Mouse (Mus musculus): ENCODE measurements around the gene Slit2. TPM values are rescaled to one million over a fixed set of nuclear protein-coding genes. Genes with fewer than 3 reads are reported as not detected.

The Slit2 gene
- polyA plus RNA-seq, 1 experiment from 2014 or later: 24.0 TPM

DNA sequence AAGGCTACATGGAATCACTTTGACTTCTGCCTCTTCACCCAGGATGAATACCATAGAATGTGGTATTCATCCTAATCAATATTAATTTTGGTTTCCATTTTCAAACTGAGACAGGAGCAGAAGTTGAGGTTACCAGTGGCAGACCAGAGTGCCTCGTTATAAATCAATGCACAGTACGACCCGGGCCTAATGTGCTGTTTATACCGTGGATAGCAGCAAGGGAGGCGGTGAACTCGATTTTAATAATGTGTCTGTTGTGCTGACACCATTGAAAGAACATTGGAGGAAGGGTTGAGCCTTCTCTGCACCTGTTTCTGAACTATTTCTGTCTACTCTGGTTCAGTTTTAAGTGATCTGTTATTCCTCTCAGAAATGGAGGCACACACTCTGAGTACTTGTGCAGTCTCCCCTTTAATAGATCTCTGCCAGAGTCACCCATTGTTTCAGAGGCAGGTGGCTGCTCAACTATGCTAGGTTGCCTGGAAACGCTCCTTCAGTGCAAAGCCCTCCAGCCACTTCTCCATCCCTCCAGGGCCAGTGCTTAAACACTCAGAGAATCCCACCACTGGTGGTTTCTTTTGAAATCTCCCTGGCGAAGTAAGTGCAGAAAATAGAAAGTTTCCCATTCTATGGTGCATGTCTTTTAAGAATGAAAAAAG is 98.4 kb downstream of the Slit2 start:
- 71% methylated on average over 8 of the region's 8 CpGs for WGBS
- no peak overlapping the region for H3K27ac ChIP-seq

GRCm38 (mm10) chr5:48113400-48113799 is 130.5 kb downstream of the Slit2 start:
- Histone ChIP-seq H3K4me1 (replicated peaks) (no peaks in the 10 kb centered on the region), H3K36me3 (no peaks in the 10 kb centered on the region), H3K4me3 (replicated peaks) (no peak overlapping the region), H3K9me3 (no peaks in the 10 kb centered on the region), H3K27me3 (replicated peaks) (no peaks in the 10 kb centered on the region), H3K9ac (no peak overlapping the region), H3K4me2 (replicated peaks) (no peak overlapping the region), H3K27ac (no peak overlapping the region)
- 28% methylated on average over 1 of the region's 1 CpGs for WGBS
- no peak for ATAC-seq

More for the DNA sequence above, 98.4 kb downstream of the Slit2 start:
- H3K9ac ChIP-seq: no peak overlapping the region
- H3K9me3 ChIP-seq: no peaks in the 10 kb centered on the region
- no peaks in the 10 kb centered on the region for H3K4me1 ChIP-seq (replicated peaks)
- H3K4me3 ChIP-seq (replicated peaks): no peak overlapping the region
- no peaks in the 10 kb centered on the region for H3K36me3 ChIP-seq
- H3K4me2 ChIP-seq (replicated peaks): no peak overlapping the region
- no peaks in the 10 kb centered on the region for H3K27me3 ChIP-seq (replicated peaks)
- ATAC-seq: no peak

DNA sequence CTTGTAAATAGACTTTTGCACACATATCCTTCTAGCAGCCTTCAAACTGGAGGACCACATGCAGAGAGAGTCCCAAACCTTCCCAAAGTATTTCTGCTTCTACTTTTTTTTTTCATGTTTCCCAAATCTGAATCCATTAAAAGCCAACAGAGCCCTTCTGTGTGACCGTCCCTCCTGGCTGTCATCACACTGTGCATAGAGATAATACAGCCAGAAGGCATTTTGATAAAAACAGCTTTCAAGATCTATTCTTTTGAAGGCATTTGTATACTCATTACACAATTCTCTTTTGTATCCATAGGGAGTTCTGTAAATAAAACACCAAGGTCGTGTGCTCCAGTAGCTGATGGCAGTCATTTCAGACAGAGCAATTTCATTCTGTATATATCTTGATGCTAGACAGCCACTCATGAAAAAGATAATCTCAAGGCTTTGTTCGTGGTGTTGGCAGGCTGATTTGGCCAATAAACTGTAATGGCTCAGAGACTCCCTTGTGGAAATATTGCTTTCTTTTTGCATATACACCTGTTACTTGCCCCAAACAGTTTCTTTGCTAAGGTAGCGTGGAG is 132.1 kb downstream of the Slit2 start:
- Histone ChIP-seq H3K4me3 (replicated peaks) (no peak overlapping the region), H3K9ac (no peak overlapping the region), H3K4me2 (replicated peaks) (no peak overlapping the region), H3K27me3 (replicated peaks) (no peaks in the 10 kb centered on the region), H3K27ac (no peak overlapping the region), H3K36me3 (no peaks in the 10 kb centered on the region), H3K9me3 (no peaks in the 10 kb centered on the region), H3K4me1 (replicated peaks) (no peaks in the 10 kb centered on the region)
- WGBS: 41% methylated on average over 4 of the region's 4 CpGs
- no peak for ATAC-seq

- Histone ChIP-seq H3K9me3 (no peaks in the 10 kb centered on the region), H3K4me1 (replicated peaks) (no peaks in the 10 kb centered on the region), H3K27ac (no peak overlapping the region), H3K27me3 (replicated peaks) (no peaks in the 10 kb centered on the region), H3K4me2 (replicated peaks) (no peak overlapping the region), H3K4me3 (replicated peaks) (no peak overlapping the region), H3K9ac (no peak overlapping the region), H3K36me3 (no peaks in the 10 kb centered on the region)
- ATAC-seq: no peak
- 87% methylated on average over 5 of the region's 5 CpGs for WGBS
These were observed 139.7 kb downstream of the Slit2 start for GRCm38 (mm10) chr5:48122651-48123050.

DNA sequence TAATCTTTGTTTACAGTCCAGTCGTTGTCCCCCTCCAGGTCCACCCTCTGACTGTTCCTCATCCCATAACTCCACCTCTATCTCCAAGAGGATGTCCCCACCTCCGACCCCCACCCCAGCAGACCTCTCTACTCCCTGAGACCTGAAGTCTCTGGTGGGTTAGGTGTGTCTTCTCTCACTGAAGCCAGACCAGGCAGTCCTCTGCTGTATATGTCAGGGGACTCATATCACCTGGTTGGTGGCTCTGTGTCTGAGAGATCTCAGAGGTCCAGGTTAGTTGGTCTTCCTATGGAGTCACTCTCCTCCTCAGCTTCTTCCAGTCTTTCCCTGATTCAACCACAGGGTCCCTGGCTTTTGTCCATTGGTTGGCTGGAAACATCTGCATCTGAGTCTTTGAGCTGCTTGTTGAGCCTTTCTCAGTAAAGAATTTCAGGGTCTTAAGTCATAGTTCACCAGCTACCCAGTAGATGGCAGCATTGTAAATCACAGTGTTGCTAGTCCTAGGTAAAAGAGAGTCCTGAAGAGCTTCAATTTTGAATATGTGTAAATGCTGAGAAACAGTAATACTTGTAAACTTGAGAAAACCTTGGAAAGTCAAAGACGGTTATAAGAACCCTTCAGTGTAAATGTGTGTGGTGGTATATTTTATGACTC is 143.0 kb downstream of the Slit2 start:
- ATAC-seq: no peak
- Histone ChIP-seq H3K4me2 (replicated peaks) (no peak overlapping the region), H3K27ac (no peak overlapping the region), H3K4me1 (replicated peaks) (no peaks in the 10 kb centered on the region), H3K9ac (no peak overlapping the region), H3K4me3 (replicated peaks) (no peak overlapping the region), H3K9me3 (no peaks in the 10 kb centered on the region), H3K27me3 (replicated peaks) (no peaks in the 10 kb centered on the region), H3K36me3 (no peaks in the 10 kb centered on the region)
- 72% methylated on average over 3 of the region's 3 CpGs for WGBS

DNA sequence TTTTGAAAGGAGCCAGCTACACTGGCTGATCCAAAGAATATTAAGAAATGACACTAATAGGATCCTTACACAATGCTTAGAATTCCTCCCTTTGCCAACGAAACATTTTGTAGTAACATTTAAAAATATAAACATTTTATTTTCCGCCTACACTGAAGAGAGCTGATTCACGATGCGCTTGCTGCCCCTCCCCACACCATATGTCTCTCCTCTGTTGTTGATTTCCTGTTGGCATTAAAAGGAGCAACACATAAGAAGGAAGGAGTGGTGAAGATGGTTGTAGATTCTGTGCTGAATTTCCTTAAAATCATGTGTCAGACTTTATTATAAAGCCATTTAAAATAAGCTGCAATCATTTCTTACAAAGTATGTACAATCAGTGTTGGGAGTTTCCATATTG is 147.0 kb downstream of the Slit2 start:
- no peak for ATAC-seq
- Histone ChIP-seq H3K9ac (no peak overlapping the region), H3K4me1 (replicated peaks) (no peaks in the 10 kb centered on the region), H3K36me3 (no peaks in the 10 kb centered on the region), H3K9me3 (no peaks in the 10 kb centered on the region), H3K4me2 (replicated peaks) (no peak overlapping the region), H3K4me3 (replicated peaks) (no peak overlapping the region), H3K27ac (no peak overlapping the region), H3K27me3 (replicated peaks) (no peaks in the 10 kb centered on the region)
- 79% methylated on average over 4 of the region's 4 CpGs for WGBS

- no peaks in the 10 kb centered on the region for H3K4me1 ChIP-seq (replicated peaks)
- H3K27me3 ChIP-seq (replicated peaks): no peaks in the 10 kb centered on the region
- no peaks in the 10 kb centered on the region for H3K36me3 ChIP-seq
- 24% methylated on average over 3 of the region's 3 CpGs for WGBS
- ATAC-seq: no peak
- H3K9me3 ChIP-seq: no peaks in the 10 kb centered on the region
- H3K4me3 ChIP-seq (replicated peaks): no peak overlapping the region
- H3K4me2 ChIP-seq (replicated peaks): no peak overlapping the region
- no peak overlapping the region for H3K27ac ChIP-seq
- no peak overlapping the region for H3K9ac ChIP-seq
These were observed 153.6 kb downstream of the Slit2 start for GRCm38 (mm10) chr5:48136571-48136970.

- no peak for ATAC-seq
- Histone ChIP-seq H3K4me1 (replicated peaks) (no peaks in the 10 kb centered on the region), H3K4me2 (replicated peaks) (no peak overlapping the region), H3K9me3 (no peaks in the 10 kb centered on the region), H3K27me3 (replicated peaks) (no peaks in the 10 kb centered on the region), H3K36me3 (no peaks in the 10 kb centered on the region), H3K4me3 (replicated peaks) (no peak overlapping the region), H3K27ac (no peak overlapping the region), H3K9ac (no peak overlapping the region)
- WGBS: 29% methylated on average over 8 of the region's 8 CpGs
These were observed 156.0 kb downstream of the Slit2 start for GRCm38 (mm10) chr5:48138849-48139487.

DNA sequence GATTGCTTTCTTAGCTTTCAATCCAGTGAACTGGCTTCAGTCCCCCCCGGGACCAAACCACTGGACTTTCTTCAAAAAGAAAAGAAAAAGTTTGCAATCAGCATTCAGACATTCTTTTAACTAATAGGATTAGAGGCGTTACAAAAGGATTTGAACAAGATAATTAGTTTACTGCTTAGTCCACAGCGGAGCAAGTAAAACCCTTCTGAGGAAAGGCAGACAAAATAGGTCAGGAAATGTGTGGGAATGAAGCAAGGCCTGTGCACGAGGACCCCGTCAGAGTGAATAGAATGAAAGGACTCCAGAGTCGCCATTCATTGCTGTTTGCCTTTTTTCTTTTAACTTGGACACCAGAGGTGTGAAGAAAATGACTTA is 156.5 kb downstream of the Slit2 start:
- Histone ChIP-seq H3K27me3 (replicated peaks) (no peaks in the 10 kb centered on the region), H3K9me3 (no peaks in the 10 kb centered on the region), H3K36me3 (no peaks in the 10 kb centered on the region), H3K4me1 (replicated peaks) (no peaks in the 10 kb centered on the region), H3K4me2 (replicated peaks) (no peak overlapping the region), H3K4me3 (replicated peaks) (no peak overlapping the region), H3K27ac (no peak overlapping the region), H3K9ac (no peak overlapping the region)
- WGBS: 58% methylated on average over 6 of the region's 6 CpGs
- no peak for ATAC-seq

DNA sequence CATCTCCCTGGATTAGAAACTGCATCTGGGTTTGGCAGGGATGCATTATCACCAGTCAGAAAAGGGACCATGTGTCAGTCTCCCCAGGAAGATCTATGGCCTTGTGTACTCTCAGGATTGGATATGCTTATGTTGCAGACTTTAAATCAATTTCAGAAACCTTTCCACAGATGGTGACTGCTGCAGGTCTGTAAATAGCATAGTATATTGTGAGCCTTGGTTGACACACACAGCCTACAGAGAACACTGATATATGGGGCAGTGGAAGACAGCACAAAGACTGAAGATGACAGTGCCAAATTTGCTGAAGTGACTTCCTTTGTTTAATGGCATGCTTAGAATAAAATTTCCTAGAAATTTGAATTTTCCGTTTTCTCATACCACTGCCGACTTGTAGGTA is 163.1 kb downstream of the Slit2 start:
- 85% methylated on average over 2 of the region's 2 CpGs for WGBS
- Histone ChIP-seq H3K27me3 (replicated peaks) (no peaks in the 10 kb centered on the region), H3K36me3 (no peaks in the 10 kb centered on the region), H3K9ac (no peak overlapping the region), H3K9me3 (no peaks in the 10 kb centered on the region), H3K4me2 (replicated peaks) (no peak overlapping the region), H3K4me1 (replicated peaks) (no peaks in the 10 kb centered on the region), H3K4me3 (replicated peaks) (no peak overlapping the region), H3K27ac (no peak overlapping the region)
- no peak for ATAC-seq

GRCm38 (mm10) chr5:48160829-48161228 is 177.9 kb downstream of the Slit2 start:
- ATAC-seq: no peak
- Histone ChIP-seq H3K36me3 (no peaks in the 10 kb centered on the region), H3K9ac (no peak overlapping the region), H3K4me1 (replicated peaks) (no peaks in the 10 kb centered on the region), H3K4me2 (replicated peaks) (no peak overlapping the region), H3K4me3 (replicated peaks) (no peak overlapping the region), H3K27me3 (replicated peaks) (no peaks in the 10 kb centered on the region), H3K27ac (no peak overlapping the region), H3K9me3 (no peaks in the 10 kb centered on the region)
- WGBS: 81% methylated on average over 3 of the region's 3 CpGs

DNA sequence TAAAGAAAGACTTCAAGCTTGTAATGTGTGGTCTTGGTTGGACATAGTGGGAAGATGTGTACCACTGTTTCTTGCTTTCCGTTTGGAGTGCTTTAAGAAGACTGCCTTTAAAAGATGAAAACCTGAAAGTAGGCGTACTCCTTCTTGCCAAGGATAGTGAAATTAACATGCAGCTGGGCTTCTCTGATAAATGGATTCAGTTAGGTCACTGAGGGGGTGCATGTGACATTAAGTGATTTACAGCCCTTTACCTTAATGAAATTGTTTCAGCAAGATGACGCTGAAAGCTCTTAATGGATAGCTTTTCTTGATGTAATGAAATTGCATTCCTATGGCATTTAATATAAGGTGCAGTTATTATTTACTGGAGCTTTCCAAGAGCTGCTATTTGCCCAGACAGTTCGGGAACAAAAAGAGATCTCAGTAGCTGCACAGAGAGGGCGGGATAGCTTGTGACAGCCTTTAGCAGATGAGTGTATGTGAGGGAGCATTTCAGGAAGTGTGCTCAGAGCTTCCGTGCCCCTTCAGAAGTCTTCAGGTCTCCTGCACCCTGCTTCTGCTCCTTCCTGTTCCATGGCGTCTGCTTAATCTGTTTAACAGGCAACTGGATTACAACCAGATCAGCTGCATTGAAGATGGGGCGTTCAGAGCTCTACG is 198.8 kb downstream of the Slit2 start:
- ATAC-seq: no peak
- no peaks in the 10 kb centered on the region for H3K9me3 ChIP-seq
- WGBS: 51% methylated on average over 9 of the region's 9 CpGs
- no peak overlapping the region for H3K4me3 ChIP-seq (replicated peaks)
- H3K4me1 ChIP-seq (replicated peaks): no peaks in the 10 kb centered on the region
- H3K4me2 ChIP-seq (replicated peaks): no peak overlapping the region
- no peak overlapping the region for H3K27ac ChIP-seq
- no peaks in the 10 kb centered on the region for H3K36me3 ChIP-seq
- H3K9ac ChIP-seq: no peak overlapping the region
- H3K27me3 ChIP-seq (replicated peaks): no peaks in the 10 kb centered on the region

All from intestine, embryonic 15.5 days (tissue).